Mouse (Mus musculus): ENCODE data around the gene Fut7. TPM values are rescaled to one million over a fixed set of nuclear protein-coding genes. Genes with fewer than 3 reads are reported as not detected.

Gene Fut7
- polyA plus RNA-seq, 1 experiment from 2014 or later = 1.2 TPM

- peaks cover 39% of the 10 kb centered on the region for H3K27me3 ChIP-seq
- no peak for ATAC-seq (ENCODE audit: insufficient read depth)
- WGBS (ENCODE audit: insufficient replicate concordance) = 62% methylated on average over 27 of the region's 27 CpGs
- H3K27ac ChIP-seq (replicated peaks) = no peak overlapping the region
- peaks cover 21% of the 10 kb centered on the region for H3K4me1 ChIP-seq (replicated peaks)
- H3K36me3 ChIP-seq (replicated peaks) = no peaks in the 10 kb centered on the region
- H3K9ac ChIP-seq = no peak overlapping the region
- H3K9me3 ChIP-seq (replicated peaks) = no peaks in the 10 kb centered on the region
- H3K4me2 ChIP-seq = no peak overlapping the region
- H3K4me3 ChIP-seq (replicated peaks) = no peak overlapping the region
Observed at GRCm38 (mm10) chr2:25425481-25425880, 2.4 kb downstream of the Fut7 start.

- WGBS (ENCODE audit: insufficient replicate concordance) = 4% methylated on average over 5 of the region's 5 CpGs
- Histone ChIP-seq H3K36me3 (replicated peaks) (no peaks in the 10 kb centered on the region), H3K4me2 (no peak overlapping the region), H3K9me3 (replicated peaks) (no peaks in the 10 kb centered on the region), H3K4me3 (replicated peaks) (no peak overlapping the region), H3K4me1 (replicated peaks) (peaks cover 21% of the 10 kb centered on the region), H3K9ac (no peak overlapping the region), H3K27me3 (peaks cover 47% of the 10 kb centered on the region), H3K27ac (replicated peaks) (no peak overlapping the region)
- no peak for ATAC-seq (ENCODE audit: insufficient read depth)
Observed at GRCm38 (mm10) chr2:25426721-25427191, 3.7 kb downstream of the Fut7 start.

- no peak for ATAC-seq (ENCODE audit: insufficient read depth)
- WGBS (ENCODE audit: insufficient replicate concordance) = 71% methylated on average over 5 of the region's 5 CpGs
- no peak overlapping the region for H3K27ac ChIP-seq (replicated peaks)
- H3K9ac ChIP-seq = no peak overlapping the region
- H3K4me3 ChIP-seq (replicated peaks) = no peak overlapping the region
- peaks cover 26% of the 10 kb centered on the region for H3K4me1 ChIP-seq (replicated peaks)
- no peak overlapping the region for H3K4me2 ChIP-seq
- no peaks in the 10 kb centered on the region for H3K36me3 ChIP-seq (replicated peaks)
- peaks cover 47% of the 10 kb centered on the region for H3K27me3 ChIP-seq
- H3K9me3 ChIP-seq (replicated peaks) = no peaks in the 10 kb centered on the region
Observed at GRCm38 (mm10) chr2:25427256-25427655, 4.2 kb downstream of the Fut7 start.

GRCm38 (mm10) chr2:25428442-25429236 lies 5.6 kb downstream of the Fut7 start, which contains the start of gene Abca2:
TSS of gene Abca2 (plus strand) at chr2:25428703.
- Histone ChIP-seq H3K4me1 (replicated peaks) (peaks cover 28% of the 10 kb centered on the region), H3K27ac (replicated peaks) (no peak within 1 kb of the TSS), H3K4me2 (peak within 1 kb of the TSS; percentile 95), H3K9me3 (replicated peaks) (no peaks in the 10 kb centered on the region), H3K9ac (peak within 1 kb of the TSS; percentile 58), H3K36me3 (replicated peaks) (no peaks in the 10 kb centered on the region), H3K27me3 (peaks cover 44% of the 10 kb centered on the region), H3K4me3 (replicated peaks) (peak within 1 kb of the TSS; percentile 65)
- ATAC-seq (ENCODE audit: insufficient read depth) = peak; percentile 80
- under 1% methylated on average over 89 of the region's 89 CpGs for WGBS (ENCODE audit: insufficient replicate concordance)

- Histone ChIP-seq H3K4me3 (replicated peaks) (peak overlapping the region; percentile 65; the same call in 1 of the 2 replicates), H3K27ac (replicated peaks) (no peak overlapping the region), H3K9me3 (replicated peaks) (no peaks in the 10 kb centered on the region), H3K9ac (no peak overlapping the region), H3K27me3 (peaks cover 42% of the 10 kb centered on the region), H3K4me1 (replicated peaks) (peaks cover 28% of the 10 kb centered on the region), H3K36me3 (replicated peaks) (no peaks in the 10 kb centered on the region), H3K4me2 (peak overlapping the region; percentile 95; the same call in 1 of the 2 replicates)
- 58% methylated on average over 5 of the region's 5 CpGs for whole genome bisulfite sequencing (ENCODE audit: insufficient replicate concordance)
- no peak for ATAC-seq (ENCODE audit: insufficient read depth)
Observed at GRCm38 (mm10) chr2:25429435-25430180, 6.5 kb downstream of the Fut7 start.

GRCm38 (mm10) chr2:25430395-25431233 lies 7.5 kb downstream of the Fut7 start:
- Histone ChIP-seq H3K27ac (replicated peaks) (no peak overlapping the region), H3K4me3 (replicated peaks) (no peak overlapping the region), H3K4me1 (replicated peaks) (peaks cover 28% of the 10 kb centered on the region), H3K4me2 (no peak overlapping the region), H3K36me3 (replicated peaks) (no peaks in the 10 kb centered on the region), H3K9me3 (replicated peaks) (no peaks in the 10 kb centered on the region), H3K9ac (no peak overlapping the region), H3K27me3 (peaks cover 32% of the 10 kb centered on the region)
- WGBS (ENCODE audit: insufficient replicate concordance) = 75% methylated on average over 17 of the region's 17 CpGs
- no peak for ATAC-seq (ENCODE audit: insufficient read depth)

- no peak overlapping the region for H3K9ac ChIP-seq
- H3K27me3 ChIP-seq = peaks cover 29% of the 10 kb centered on the region
- no peak for ATAC-seq (ENCODE audit: insufficient read depth)
- H3K27ac ChIP-seq (replicated peaks) = no peak overlapping the region
- H3K36me3 ChIP-seq (replicated peaks) = no peaks in the 10 kb centered on the region
- H3K4me1 ChIP-seq (replicated peaks) = peaks cover 28% of the 10 kb centered on the region
- no peaks in the 10 kb centered on the region for H3K9me3 ChIP-seq (replicated peaks)
- 65% methylated on average over 6 of the region's 6 CpGs for WGBS (ENCODE audit: insufficient replicate concordance)
- H3K4me3 ChIP-seq (replicated peaks) = no peak overlapping the region
- no peak overlapping the region for H3K4me2 ChIP-seq
Observed at GRCm38 (mm10) chr2:25431308-25431855, 8.3 kb downstream of the Fut7 start.

- no peak overlapping the region for H3K27ac ChIP-seq (replicated peaks)
- H3K4me1 ChIP-seq (replicated peaks) = peaks cover 28% of the 10 kb centered on the region
- no peak overlapping the region for H3K4me3 ChIP-seq (replicated peaks)
- no peak overlapping the region for H3K9ac ChIP-seq
- WGBS (ENCODE audit: insufficient replicate concordance) = 46% methylated on average over 11 of the region's 11 CpGs
- no peak for ATAC-seq (ENCODE audit: insufficient read depth)
- no peak overlapping the region for H3K4me2 ChIP-seq
- H3K27me3 ChIP-seq = peaks cover 29% of the 10 kb centered on the region
- no peaks in the 10 kb centered on the region for H3K36me3 ChIP-seq (replicated peaks)
- no peaks in the 10 kb centered on the region for H3K9me3 ChIP-seq (replicated peaks)
Observed at GRCm38 (mm10) chr2:25432326-25433098, 9.4 kb downstream of the Fut7 start.

- H3K9me3 ChIP-seq (replicated peaks) = no peaks in the 10 kb centered on the region
- no peak overlapping the region for H3K9ac ChIP-seq
- 71% methylated on average over 17 of the region's 17 CpGs for whole genome bisulfite sequencing (ENCODE audit: insufficient replicate concordance)
- H3K4me1 ChIP-seq (replicated peaks) = peaks cover 24% of the 10 kb centered on the region
- no peak for ATAC-seq (ENCODE audit: insufficient read depth)
- H3K4me3 ChIP-seq (replicated peaks) = no peak overlapping the region
- H3K4me2 ChIP-seq = no peak overlapping the region
- H3K27me3 ChIP-seq = peaks cover 29% of the 10 kb centered on the region
- H3K27ac ChIP-seq (replicated peaks) = no peak overlapping the region
- H3K36me3 ChIP-seq (replicated peaks) = no peaks in the 10 kb centered on the region
Observed at GRCm38 (mm10) chr2:25433101-25433500, 10.0 kb downstream of the Fut7 start.

- H3K4me1 ChIP-seq (replicated peaks) = peaks cover 13% of the 10 kb centered on the region
- 75% methylated on average over 8 of the region's 8 CpGs for WGBS (ENCODE audit: insufficient replicate concordance)
Observed at GRCm38 (mm10) chr2:25434292-25434691, 11.2 kb downstream of the Fut7 start.

More at GRCm38 (mm10) chr2:25434292-25434691, 11.2 kb downstream of the Fut7 start:
- Histone ChIP-seq H3K4me3 (replicated peaks) (no peak overlapping the region), H3K27me3 (peaks cover 20% of the 10 kb centered on the region), H3K4me2 (no peak overlapping the region), H3K9me3 (replicated peaks) (no peaks in the 10 kb centered on the region), H3K36me3 (replicated peaks) (no peaks in the 10 kb centered on the region), H3K27ac (replicated peaks) (no peak overlapping the region), H3K9ac (no peak overlapping the region)
- no peak for ATAC-seq (ENCODE audit: insufficient read depth)

Measured in liver, embryonic 15.5 days (tissue).